Comparison of ENCODE assay signal across 8 mouse cellular contexts in the genomic region with DNA sequence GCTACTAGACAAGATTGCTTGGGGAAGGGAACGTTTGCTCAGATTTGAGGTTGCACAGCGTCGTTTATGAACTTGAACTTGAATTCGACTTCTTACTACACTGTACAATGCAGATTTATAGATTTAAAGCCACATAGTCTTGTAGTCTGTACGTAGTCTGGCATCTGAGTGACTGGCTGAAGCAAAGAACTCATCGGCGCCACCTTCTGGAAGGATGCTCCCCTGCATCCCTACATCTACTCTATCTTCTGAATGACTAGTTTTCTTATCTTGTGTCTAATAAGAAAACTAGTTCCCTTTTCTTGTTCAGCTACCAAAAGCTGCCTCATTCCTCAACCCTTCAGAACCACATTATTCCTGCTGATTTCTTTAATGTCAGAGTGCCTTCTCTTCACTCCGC. TPM values are rescaled to one million over a fixed set of nuclear protein-coding genes. Genes with fewer than 3 reads are reported as not detected.
DNase-seq lines count a peak whose midpoint lies in the region; ATAC-seq and TF ChIP-seq lines count a peak whose summit lies in the region.
"Not testable (repeated sequence)": the region's sequence is repeated elsewhere in the genome, so short reads cannot be mapped to it uniquely, and the experiment has no call there.

No protein-coding gene starts in this region.

- H3K4me3 ChIP-seq in limb, embryonic 14.5 days (replicated peaks; ENCODE audit: low read length) = not testable (repeated sequence)

- not testable (repeated sequence) for H3K27ac ChIP-seq in limb, embryonic 14.5 days (replicated peaks; ENCODE audit: low read depth, low read length)

- WGBS in limb, embryonic 14.5 days = 65% methylated on average over 8 of the region's 8 CpGs

- H3K9ac ChIP-seq in limb, embryonic 14.5 days (ENCODE audit: low read depth, low read length, severe bottlenecking) = not testable (repeated sequence)

- peak; percentile 37; the same call in 1 of the 2 replicates for ATAC-seq in granulocyte monocyte progenitor cell, adult 5-6 weeks (replicated peaks; ENCODE audit: poor library complexity, severe bottlenecking)
- ATAC-seq in limb, embryonic 14.5 days (ENCODE audit: low FRiP score, low read depth) = not testable (repeated sequence)

- not testable (repeated sequence) for TF ChIP-seq POLR2A in limb, embryonic 14.5 days (IDR thresholded peaks at IDR 0.05; ENCODE audit: borderline replicate concordance, extremely low read depth, insufficient read depth, insufficient read length)

- H3K4me2 ChIP-seq in limb, embryonic 14.5 days (replicated peaks; ENCODE audit: low read depth, low read length, severe bottlenecking) = not testable (repeated sequence)

- H3K4me1 ChIP-seq in limb, embryonic 14.5 days (ENCODE audit: control insufficient read depth, insufficient read depth, low read length) = not testable (repeated sequence)

- H3K36me3 ChIP-seq in limb, embryonic 14.5 days (ENCODE audit: control insufficient read depth, insufficient read depth, low read length) = not testable (repeated sequence)

- DNase-seq in CD4-positive helper T cell, adult 2 months (ENCODE audit: low read depth, low spot score) = peak; percentile 3
- peak; percentile 29 to 76 for DNase-seq in adrenal gland, adult (ENCODE audit: inconsistent age in 2 of 2, low spot score in 1 of 2)
- peak; percentile 13 to 45 for DNase-seq in cerebellum, postnatal 25 days
- DNase-seq in kidney, adult 9 months = peak; percentile 22
- peak; percentile 35 for DNase-seq in limb, embryonic 14.5 days (ENCODE audit: low spot score)
- DNase-seq in neural tube, embryonic 10.5 days (ENCODE audit: extremely low spot score, low spot score) = peak; percentile 17
- peak; percentile 5 for DNase-seq in thymus, postnatal 0 days (ENCODE audit: low spot score)

- H3K9me3 ChIP-seq in limb, embryonic 14.5 days (ENCODE audit: control insufficient read depth, low read length) = not testable (repeated sequence)

- H3K27me3 ChIP-seq in limb, embryonic 14.5 days (ENCODE audit: control insufficient read depth, insufficient read depth, low read length) = not testable (repeated sequence)

RNA-seq across cellular contexts. Expression of gene Abcg2, which starts 41.5 kb away (rescaled TPM):
- total RNA-seq in granulocyte monocyte progenitor cell, adult 5-6 weeks (2014; fragmentation: Nextera tagmentation) = 11.5 and 26.9 TPM in 2 replicates
- 59.2 and 67.7 TPM in 2 replicates for total RNA-seq in granulocyte monocyte progenitor cell, adult 5-6 weeks (2017)
- 28.9 and 29.5 TPM in 2 replicates for polyA plus RNA-seq in limb, embryonic 14.5 days (2012; rRNA removed)
- polyA plus RNA-seq in limb, embryonic 14.5 days (2014; fragmentation: Nextera tagmentation; extraction: Ambion mirVana) = 42.9 and 45.4 TPM in 2 replicates
- polyA plus RNA-seq in thymus, postnatal 0 days (2015; fragmentation: Nextera tagmentation; extraction: Ambion mirVana) = 14.1 and 18.3 TPM in 2 replicates
